Mouse (Mus musculus): ENCODE measurements at regions not wholly inside any gene's neighbourhood (a gene's known extent, or its start where the extent isn't known, plus 50 kb on each side); places are given as distances from the start of the nearest gene placed in this dataset.
A peak's percentile ranks its signal among the peaks of the same experiment; 100 is the strongest.

GRCm38 (mm10) chr11:48152219-48152618 is 163.4 kb upstream of the Sgcd start:
- no peak for DNase-seq (ENCODE audit: low spot score in 2 of 2)

GRCm38 (mm10) chr11:48133335-48133734 is 144.6 kb upstream of the Sgcd start:
- no peak for DNase-seq (ENCODE audit: low spot score in 2 of 2)

- DNase-seq (ENCODE audit: low spot score in 2 of 2): no peak
Observed at GRCm38 (mm10) chr11:48098063-48098462, 109.3 kb upstream of the Sgcd start.

GRCm38 (mm10) chr11:48097455-48097854 is 108.7 kb upstream of the Sgcd start:
- no peak for DNase-seq (ENCODE audit: low spot score in 2 of 2)

- no peak for DNase-seq (ENCODE audit: low spot score in 2 of 2)
Observed at GRCm38 (mm10) chr11:48067072-48067471, 78.3 kb upstream of the Sgcd start.

GRCm38 (mm10) chr11:48063719-48064118 is 75.0 kb upstream of the Sgcd start:
- DNase-seq (ENCODE audit: low spot score in 2 of 2): peak in 1 of 2 experiments; percentile 57

GRCm38 (mm10) chr11:48061501-48061900 is 72.7 kb upstream of the Sgcd start:
- DNase-seq (ENCODE audit: low spot score in 2 of 2): no peak

- DNase-seq (ENCODE audit: low spot score in 2 of 2): no peak
Observed at GRCm38 (mm10) chr11:48051156-48051866, 62.5 kb upstream of the Sgcd start.

- no peak for DNase-seq (ENCODE audit: low spot score in 2 of 2)
Observed at GRCm38 (mm10) chr11:48048311-48048710, 59.5 kb upstream of the Sgcd start.
